Mouse (Mus musculus) urinary bladder, adult 18-20 months (tissue): ENCODE data around the gene Ano1.

Source experiments
- DNase-seq, 2 experiments: peaks; one replicate each; pipeline ENCODE4 v3.0.0; 2022; ENCODE audit warnings: low spot score in 2 of 2, mixed read lengths in 2 of 2

Ano1 gene

DNA sequence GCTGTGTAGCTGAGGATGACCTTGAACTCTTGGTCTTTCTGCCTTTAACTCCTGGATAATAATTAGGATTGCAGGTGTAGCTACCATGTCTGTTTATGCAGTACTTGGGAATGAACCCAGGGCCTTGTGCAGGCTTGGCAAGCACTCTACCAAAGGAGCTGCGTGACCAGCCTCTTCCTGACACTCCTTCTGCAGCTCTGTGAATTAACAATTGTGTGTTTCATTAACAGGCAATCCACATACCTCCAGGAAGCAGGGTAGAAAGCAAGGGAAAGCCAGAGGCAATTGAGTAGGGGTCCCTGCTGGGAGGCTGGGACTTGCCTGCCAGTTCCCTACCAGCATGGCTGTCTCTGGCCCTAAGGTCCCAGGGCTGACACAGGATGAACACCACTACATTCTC, 111.0 kb downstream of the Ano1 start:
- DNase-seq = no peak

DNA sequence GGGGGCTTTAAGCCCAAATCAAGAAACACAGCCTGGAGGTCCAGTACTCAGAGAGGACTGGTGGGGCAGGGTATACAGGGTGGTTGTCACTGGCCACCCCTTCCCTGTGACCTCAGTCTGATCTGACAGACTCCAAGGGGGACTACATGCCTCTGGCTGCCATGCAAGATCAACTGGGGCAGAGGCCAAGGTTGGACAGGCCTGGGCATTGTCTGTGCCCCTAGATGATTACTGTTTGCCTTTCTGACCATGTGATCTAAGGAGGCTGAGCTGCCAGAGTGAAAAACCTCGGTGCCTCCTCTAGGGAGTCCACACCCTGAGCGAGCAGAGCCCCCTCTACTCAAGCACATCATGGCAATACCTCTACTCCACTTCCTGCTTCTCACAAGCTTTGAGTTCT, 115.8 kb downstream of the Ano1 start:
- DNase-seq = peak; percentile 39 to 57

DNA sequence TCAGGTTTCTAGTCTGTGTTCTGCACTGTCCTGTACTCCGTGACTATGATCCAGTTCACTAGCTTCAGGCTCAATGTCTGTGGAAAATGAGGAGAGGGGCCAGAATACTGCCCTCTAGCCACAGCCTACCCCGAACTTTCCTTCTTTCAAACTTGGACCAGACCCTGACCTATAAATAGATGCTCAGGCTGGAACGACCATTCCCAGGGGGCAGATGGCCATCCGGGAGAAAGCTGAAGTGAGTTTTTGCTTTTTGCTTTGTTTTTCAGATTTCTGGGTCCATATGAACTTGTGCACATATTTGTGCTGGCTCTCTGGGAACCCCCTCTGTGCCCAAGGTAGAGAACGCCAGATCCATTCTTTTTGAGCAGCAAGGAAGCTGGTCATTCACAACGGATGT, 116.9 kb downstream of the Ano1 start:
- DNase-seq = no peak

DNA sequence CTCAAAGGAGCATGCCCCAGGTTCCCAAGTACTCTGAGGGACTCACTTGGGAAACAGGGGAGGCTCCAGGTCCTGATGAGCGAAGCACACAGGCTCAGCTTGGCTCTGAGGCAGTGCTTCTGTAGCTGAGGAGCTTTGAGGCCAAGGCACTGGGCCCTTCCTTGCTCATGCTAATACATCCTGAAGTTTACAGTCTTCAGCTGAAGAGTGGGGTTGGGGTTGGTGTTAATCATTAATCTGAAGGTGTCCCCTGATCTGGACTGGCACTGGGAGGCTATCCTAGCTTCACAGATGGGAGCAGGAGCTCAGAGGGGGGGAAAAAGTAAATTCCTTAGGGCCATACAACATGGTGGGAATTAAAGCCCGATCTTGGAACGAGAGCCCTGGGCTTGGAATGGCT, 117.3 kb downstream of the Ano1 start:
- no peak for DNase-seq

DNA sequence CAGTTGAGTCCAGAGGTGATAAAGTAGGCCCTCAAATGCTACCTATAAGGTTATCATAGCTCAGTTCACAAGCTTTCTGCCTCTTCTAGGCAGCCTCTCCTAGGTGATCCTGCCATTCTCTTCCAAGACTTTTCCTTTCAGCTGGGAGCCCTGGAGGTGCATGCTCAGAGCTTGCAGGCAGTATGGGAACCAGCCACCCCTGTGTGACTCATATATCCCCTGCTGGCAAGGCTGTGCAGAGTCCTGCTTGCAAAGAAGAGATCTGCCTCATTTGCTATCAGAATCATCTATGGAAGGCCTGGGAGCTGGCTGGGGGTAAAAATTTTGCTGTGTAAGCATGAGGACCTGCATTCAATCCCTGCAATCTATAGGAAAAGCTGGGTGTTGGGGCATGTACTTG, 119.5 kb downstream of the Ano1 start:
- DNase-seq = no peak

DNA sequence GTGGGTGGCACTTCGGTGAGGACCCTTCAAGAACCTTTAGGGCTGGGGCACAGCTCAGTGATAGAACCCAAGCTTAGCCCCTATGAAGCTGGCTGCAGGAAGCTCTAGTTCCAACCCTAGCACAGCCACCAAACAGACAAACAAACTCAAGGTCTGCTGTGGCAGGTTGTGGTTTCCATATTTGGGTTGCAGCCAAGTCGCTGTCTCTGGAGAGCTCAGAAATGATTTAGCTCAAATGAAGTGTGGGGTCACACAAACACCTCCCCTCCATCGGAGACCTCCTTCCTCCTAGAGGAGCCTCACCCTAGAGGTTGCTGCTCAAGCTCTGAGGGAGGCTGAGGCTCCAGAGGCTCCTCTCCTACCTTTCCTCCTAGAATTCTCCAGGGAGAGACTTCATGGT, 121.2 kb downstream of the Ano1 start:
- DNase-seq = no peak

DNA sequence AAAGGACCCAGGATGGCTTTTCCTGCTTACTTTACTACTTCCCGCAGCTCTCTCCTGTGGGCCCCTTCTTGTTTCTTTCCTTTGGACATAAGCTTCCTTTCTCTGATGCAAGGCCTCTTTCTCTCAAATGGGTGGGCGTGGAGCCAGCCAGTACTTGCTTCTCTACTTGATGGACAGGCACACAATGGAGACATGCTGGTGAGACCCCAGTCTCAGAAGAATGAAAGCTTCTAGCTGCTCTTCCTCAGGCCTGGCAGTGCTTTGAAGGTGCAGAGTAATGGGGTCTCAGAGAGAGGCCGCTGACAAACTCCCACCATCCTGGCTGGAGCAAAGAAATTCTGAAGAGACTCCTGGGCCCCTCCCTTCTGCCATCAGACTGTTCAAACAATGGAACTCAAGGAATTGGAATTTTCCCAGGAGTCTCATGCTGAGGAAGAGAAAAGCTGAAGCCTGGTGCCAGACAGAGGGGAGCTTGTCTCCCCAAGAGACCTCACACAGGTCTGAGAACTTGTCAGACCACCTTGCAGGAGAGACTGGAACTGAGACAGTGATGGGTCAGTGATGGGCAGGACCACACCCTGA, 123.3 kb downstream of the Ano1 start:
- DNase-seq = no peak

DNA sequence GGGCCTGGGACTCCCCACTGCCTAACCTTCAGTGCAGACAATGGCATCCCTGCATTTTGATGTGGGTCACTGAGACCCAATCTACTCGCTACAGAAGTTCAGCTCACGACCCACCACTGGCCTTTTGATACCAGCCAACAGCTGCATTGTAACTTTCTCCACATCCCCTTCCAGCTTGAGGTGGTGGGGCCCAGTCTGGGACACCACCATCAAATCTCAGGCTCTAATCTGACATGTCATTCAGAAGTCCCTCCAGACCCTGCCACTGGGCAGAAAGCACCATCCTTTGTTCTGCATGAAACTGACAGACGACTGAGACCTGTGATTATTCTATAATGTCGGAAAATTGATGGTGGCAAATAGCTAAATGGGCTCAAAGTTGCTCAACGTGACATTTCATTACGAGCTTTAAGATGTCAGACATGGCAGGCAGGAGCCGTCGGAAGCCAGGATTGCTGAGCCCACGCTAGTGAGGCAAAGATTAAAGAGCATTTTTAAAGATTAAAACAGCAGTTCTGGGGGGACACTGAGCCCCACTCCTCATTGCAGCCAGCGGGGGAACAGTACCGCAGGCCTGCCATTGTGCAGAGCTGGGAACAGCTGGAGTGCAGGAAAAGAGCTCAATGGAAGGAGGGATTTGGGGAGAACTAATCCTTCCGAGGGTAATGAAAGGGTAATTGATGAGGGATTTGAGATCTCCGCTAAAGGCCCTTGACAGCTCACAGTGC, 124.0 kb downstream of the Ano1 start:
- no peak for DNase-seq

DNA sequence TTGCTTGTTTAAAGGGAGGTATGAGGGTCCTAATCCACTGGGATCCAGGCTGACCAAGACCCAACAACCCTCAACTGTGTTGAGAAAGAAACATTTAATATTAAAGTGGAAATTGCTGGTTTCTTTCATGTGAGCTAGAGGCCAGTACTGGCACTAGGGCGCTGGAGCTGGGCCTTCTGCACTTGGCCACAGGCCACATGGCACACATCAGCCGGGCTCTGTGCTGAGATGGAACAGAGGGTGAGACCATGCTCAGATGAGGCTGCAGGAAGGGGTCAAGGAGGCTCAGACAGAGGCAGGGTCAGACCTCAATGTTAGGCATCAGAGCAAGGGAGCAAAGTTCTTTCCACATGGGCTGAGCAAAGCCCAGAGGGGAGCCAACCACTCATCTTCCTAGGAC, 125.7 kb downstream of the Ano1 start:
- DNase-seq = no peak

DNA sequence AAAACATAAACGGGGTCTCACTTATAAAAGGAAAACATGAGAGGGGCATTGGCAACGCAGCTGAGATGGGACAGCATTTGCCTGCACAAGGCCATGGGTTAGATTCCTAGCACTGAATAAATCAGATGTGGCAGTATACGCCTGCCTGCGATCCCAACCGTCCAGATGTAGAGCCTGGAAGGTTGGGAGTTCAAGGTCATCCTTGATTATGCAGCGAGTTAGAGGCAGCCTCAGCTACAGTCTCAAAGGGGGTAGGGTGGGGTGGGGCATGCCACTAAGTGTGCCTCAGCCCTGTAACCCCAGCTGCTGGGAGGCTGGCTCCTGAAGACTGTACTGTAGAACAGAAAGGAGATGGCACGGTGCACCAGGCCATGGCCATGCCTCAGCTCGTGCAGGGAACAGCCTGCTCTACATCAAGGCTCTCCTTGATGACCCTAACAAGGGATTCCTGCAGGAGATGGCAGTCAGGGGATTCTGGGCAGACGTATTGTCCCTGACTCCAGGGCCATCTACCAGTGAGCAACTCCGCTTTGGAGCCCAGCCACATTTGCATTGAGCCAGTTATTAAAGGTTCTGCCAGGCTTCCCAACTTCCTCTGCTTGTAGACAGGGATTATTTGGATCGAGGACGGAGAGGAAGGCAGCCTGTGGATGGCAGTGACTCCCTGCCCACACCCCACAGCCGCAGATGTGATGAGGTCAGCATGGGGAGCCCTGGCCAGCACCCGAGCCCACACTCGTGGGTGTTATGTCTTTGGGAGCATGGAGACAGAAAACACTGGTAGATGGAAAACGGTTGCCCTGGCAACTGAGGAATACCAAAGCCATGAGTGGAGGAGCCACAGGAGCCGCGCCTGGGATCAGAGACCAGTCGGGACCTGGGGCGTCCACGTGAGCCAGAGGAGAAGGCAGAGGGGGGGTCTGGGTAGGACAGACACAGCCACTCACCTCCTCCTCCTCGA, 130.8 kb downstream of the Ano1 start:
- DNase-seq = peak in 1 of 2 experiments; percentile 20

DNA sequence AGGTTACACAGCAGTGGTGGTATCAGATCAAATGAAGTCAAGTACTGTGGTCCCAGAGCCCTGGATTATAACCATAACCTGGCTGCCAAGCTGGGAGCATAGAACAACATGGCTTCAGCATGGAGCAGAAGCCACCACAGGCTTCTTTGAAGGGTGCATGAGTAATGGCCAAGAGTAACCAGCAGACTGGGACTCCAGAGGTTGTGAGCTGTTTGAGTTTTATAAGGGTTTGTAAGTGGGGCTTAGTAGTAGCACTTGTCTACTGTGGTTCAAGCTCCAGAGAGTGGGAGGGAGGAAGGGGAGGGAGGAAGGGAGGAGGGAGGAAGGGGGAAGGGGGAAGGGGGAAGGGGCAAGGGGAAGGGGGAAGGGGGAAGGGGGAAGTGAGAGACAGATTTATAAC, 131.5 kb downstream of the Ano1 start:
- DNase-seq = no peak

DNA sequence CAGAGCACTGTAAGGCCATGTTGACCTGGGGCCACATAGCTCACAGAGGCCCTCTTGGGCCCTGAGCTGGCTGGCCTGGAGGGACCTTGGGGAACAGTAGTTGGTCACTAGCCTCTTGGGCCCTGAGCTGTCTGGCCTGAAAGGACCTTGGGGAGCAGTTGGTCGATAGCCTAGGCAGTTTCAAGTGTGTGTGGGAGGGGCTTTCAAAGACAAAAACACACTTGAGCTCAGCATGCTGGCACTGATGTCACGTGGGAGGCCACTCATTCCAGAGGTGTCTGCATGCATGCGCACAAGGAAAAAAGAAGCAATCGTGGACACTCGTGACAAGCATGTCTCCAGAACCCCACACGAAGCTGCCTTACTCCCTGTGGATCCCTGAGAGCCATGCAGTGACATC, 136.4 kb downstream of the Ano1 start:
- no peak for DNase-seq

DNA sequence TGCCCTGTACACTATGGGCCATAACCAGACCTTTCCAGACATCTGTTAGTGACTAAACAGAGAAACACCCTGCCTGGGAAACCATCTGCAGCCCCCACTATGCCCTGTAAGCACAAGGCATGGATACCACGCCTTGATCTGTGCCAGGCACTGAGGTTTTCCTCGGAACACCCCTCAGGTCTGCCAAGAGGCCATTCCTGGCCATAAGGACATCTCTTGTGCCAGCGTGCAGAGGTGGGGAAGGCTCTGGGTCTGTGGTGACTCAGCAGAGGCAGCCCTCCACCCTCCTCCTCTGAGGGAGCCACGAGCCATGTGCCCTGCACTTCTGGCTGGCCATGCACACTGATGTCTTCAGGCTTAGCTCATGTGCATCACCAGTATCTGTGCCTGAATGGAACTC, 138.9 kb downstream of the Ano1 start:
- peak; percentile 35 to 37 for DNase-seq

DNA sequence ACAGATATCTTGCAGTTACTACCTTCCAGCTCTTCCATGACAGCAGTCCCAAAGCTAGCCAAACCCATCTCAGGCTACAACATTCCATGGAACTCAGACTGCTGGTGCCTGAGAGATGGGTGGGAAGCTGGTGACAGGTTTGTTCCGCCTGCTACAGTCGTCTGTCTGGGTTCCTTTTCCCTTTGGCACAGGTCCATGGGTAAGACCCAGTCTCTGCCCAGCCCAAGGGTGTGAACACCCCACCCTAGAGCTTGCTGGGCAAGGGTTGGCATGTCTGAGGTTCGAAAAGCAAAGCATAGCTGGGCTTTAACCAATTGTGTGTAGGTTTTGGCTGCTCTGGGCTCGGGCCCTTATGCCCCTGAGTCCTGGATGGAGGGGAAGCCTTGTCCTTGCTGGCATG, 139.4 kb downstream of the Ano1 start:
- peak in 1 of 2 experiments; percentile 70 for DNase-seq

DNA sequence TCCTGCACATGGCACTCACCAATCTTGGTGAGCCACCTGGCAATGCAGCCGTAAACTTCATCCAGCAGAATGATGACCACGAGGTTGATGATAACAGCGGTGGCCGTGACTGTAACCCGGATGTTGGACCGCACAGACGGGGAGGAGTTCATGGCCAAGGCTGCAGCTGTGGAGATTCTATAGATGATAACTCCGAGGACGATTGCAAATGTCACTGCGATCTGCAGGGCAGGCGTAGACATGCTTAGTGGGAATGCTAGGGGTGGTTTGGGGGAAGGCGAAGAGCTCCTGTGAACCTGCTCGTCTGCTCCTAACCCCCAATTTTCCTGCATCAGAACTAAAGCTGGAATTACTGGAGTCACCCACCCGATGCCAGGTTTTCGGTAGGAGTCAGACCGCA, 140.2 kb downstream of the Ano1 start:
- DNase-seq = peak; percentile 37 to 55

DNA sequence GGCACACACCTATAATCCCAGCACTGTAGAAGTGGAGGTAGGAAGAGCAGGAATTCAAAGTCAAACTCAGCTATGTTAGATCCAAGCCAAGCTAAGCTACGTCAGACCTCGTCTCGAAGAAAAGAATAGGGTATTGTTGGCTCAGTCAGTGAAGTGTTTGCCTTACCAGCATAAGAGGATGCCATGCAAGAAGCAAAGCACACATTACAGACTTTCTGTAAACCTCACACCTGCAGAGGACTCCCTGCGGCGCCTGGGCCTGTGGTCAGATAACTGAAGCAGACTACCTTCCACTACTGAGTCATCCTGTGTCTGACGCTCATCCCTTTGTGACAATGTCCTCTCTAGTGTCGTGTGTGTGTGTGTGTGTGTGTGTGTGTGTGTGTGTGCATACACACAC, 142.2 kb downstream of the Ano1 start:
- no peak for DNase-seq

DNA sequence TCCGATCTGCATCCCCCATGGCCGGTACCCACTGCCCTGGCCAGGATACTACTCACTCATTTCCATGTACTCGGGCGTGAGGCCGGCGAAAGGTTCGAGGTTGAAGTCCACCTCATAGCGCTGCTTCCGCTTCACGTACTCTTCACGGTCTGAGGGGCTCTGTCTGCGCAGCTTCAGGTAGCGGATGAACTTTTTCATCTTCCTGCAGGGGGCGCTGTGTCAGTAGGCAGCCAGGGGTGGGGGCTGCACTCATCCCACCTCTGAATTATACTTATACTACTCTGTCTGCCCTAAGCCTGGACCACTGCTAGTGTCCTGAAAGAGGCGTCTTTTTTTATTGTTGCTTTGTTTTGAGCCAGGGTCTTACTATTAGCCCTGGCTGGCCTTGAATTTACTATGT, 143.9 kb downstream of the Ano1 start:
- DNase-seq = no peak

DNA sequence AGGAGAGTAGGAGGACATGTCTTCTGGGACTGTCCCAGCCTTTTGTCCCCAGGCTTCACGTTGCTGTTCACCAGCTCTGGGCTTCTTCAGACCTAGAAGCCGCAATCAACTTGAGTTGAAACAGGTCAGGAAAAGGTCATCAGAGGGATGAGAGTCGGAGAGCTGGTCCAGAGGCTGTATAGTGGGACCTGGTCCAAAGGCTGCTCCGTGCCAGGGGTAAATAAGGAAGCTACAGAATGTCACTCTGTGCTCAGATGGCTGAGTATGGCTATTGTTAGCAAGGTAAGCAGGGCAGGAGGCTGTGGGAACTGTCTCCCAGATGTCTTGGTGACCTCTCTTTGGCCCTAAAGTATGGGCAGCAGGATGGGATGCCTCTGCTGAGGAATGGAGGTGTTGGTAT, 147.0 kb downstream of the Ano1 start:
- DNase-seq = no peak

DNA sequence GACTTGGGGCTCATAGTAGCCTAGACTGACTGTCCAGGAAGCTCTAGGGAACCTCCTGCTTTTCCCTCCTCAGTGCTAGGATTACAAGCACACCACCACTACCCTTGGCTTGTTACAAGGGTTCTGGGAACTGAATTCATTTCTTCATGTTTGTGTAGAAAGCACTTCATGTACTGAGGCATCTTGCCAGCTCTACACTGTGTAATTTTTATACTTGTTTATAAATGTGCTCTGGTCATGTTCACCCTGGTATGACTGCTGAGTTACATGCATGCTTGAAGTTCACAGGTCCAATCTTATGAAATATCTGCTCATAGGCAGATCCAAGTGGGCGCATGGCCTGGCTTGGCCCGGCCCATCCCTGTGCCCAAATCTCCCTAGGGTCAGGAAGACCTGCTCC, 147.5 kb downstream of the Ano1 start:
- no peak for DNase-seq

DNA sequence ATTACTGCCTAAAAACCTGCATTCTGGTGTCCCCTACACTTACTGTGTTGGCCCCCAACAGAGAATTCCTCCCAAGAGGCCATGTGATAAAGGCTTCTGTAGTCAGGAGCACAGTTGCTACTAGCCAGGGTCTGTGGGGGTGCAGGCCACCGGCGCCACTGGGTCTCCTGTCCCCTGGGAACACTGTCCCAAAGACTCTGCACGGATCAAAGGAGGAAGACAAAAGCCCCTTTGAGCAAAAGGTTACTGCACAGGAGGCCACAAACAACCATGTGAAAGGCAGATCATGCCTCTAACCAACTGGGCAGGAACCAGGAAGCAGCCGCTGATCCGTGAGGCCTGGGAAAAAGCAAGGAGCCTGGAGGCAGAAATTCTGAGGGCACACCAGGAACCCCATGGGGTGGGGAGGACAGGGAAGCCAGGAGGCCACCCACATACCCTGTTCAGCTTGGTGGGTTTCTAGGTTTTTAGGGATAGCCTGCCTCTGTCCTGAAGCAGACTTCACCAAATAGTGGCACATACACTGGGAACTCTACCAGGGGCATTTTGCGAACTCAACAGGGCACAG, 151.4 kb downstream of the Ano1 start:
- no peak for DNase-seq

DNA sequence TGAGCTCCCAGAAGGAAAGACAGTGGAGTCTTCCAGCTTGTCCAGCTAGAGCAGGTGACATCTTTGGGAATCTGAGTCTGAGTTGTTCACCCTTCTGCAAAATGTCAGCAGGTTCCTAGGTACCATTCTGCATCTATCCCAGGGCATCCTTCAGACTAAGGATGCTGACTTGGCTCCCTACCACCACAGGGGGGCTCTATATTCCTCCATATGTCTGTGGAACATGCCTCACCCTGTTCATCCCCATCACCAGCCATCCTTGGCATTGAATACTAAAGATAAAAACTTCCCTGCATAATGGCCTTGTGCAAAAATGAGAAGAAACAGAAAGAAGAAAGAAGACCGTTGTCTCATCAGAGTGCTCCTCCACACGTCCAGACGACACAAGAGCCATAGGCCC, 162.3 kb downstream of the Ano1 start:
- no peak for DNase-seq

DNA sequence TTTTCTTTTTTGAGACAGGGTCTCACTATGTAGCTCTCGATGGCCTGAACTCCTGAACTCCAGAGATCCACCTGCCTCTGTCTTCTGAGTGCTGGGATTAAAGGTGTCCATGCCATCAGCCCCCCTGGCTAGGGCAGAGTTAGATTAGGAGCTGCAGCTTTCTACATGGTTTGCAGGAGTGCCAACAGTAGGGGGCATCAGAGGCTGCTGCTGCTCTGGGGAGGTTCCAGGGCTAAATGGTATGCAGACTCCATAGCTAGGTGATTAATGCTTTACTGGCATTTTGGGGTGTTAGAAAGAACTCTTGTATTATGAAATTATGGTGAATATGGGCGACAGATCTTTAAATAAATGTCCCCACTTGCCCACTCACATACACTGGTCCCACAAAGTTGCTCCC, 164.5 kb downstream of the Ano1 start:
- no peak for DNase-seq
